Mouse (Mus musculus): ENCODE measurements at regions not wholly inside any gene's neighbourhood (a gene's known extent, or its start where the extent isn't known, plus 50 kb on each side); places are given as distances from the start of the nearest gene placed in this dataset.

DNA sequence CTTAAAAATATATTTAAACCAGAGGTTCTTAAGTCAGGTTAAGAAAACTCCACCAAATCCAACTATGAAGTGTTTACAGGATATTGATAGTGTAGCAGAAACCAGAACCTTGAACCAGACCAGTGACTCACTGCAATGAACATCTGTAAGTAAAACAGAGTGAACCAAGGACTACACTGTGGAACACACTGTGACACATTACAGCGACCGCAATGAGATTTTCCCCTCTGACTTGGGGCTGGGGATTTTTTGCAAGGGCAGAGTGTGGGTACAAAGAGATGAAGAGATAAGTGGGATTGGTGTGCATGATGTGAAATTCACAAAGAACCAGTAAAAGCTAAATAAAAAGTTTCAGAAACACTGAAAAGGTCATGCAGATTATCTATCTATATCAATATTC, 73.0 kb upstream of the Nrn1 start:
- H3K4me3 ChIP-seq (ENCODE audit: low read depth, low read length) = no peak overlapping the region
- no peaks in the 10 kb centered on the region for H3K4me1 ChIP-seq (ENCODE audit: insufficient read depth, low read depth, low read length)
- WGBS = 84% methylated on average over 2 of the region's 2 CpGs
- H3K27ac ChIP-seq (ENCODE audit: low read length) = no peak overlapping the region
- H3K27me3 ChIP-seq (replicated peaks; ENCODE audit: insufficient read depth, low read length) = no peaks in the 10 kb centered on the region
- no peaks in the 10 kb centered on the region for H3K36me3 ChIP-seq (ENCODE audit: insufficient read depth, low read length)
- no peak for TF ChIP-seq CTCF (IDR thresholded peaks at IDR 0.05)
- TF ChIP-seq EP300 (IDR thresholded peaks at IDR 0.05) = no peak
- H3K9me3 ChIP-seq (ENCODE audit: low read length) = no peaks in the 10 kb centered on the region
- no peak overlapping the region for H3K9ac ChIP-seq (replicated peaks; ENCODE audit: low read depth)
- no peak overlapping the region for H3K4me2 ChIP-seq (replicated peaks; ENCODE audit: low read depth, low read length)
- DNase-seq (ENCODE audit: low spot score) (no peak), ATAC-seq (no peak)

DNA sequence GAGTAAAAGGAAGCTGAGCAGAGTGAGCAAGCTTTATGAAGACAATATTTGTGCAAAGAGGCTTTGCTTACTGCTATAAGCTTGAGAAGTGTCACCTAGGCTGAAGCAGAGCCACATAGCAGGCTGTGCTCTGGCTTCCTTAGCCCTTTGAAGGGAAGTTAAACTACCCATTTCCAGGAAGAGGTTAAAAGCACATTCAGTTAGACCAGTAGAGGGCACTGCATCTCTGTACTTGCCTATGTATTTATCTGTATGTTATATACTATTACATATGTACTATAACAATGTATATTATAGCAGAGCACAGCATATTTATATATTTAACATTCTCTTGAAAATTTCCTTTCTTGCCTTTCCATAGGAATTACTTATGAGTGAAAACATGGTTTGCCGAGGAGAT, 54.4 kb upstream of the Nrn1 start:
- DNase-seq (ENCODE audit: low spot score) = peak; percentile 51

More for the DNA sequence above, 54.4 kb upstream of the Nrn1 start:
- H3K4me3 ChIP-seq (ENCODE audit: low read depth, low read length) = no peak overlapping the region
- no peak for ATAC-seq
- peak; percentile 73 for TF ChIP-seq CTCF (IDR thresholded peaks at IDR 0.05)
- TF ChIP-seq EP300 (IDR thresholded peaks at IDR 0.05) = no peak
- no peaks in the 10 kb centered on the region for H3K9me3 ChIP-seq (ENCODE audit: low read length)
- no peak overlapping the region for H3K4me2 ChIP-seq (replicated peaks; ENCODE audit: low read depth, low read length)
- 80% methylated on average over 1 of the region's 1 CpGs for WGBS
- H3K9ac ChIP-seq (replicated peaks; ENCODE audit: low read depth) = no peak overlapping the region
- H3K27ac ChIP-seq (ENCODE audit: low read length) = no peak overlapping the region
- no peaks in the 10 kb centered on the region for H3K27me3 ChIP-seq (replicated peaks; ENCODE audit: insufficient read depth, low read length)
- H3K36me3 ChIP-seq (ENCODE audit: insufficient read depth, low read length) = no peaks in the 10 kb centered on the region
- no peaks in the 10 kb centered on the region for H3K4me1 ChIP-seq (ENCODE audit: insufficient read depth, low read depth, low read length)

All from lung, postnatal 0 days (tissue).